Mouse (Mus musculus) MEL-GATA-1-ER (cell line): ENCODE measurements around the gene Lpcat3.
"Not testable (repeated sequence)": the region's sequence is repeated elsewhere in the genome, so short reads cannot be mapped to it uniquely, and the experiment has no call there.

Experiments
- DNase-seq: peaks from one replicate; pipeline ENCODE4 v3.0.0-alpha.2; 2012; ENCODE audit warnings: low read depth; ENCODE audit errors: extremely low read depth

Lpcat3 gene

GRCm38 (mm10) chr6:124676171-124676570 is 13.3 kb downstream of the Lpcat3 start:
- DNase-seq, result no peak

GRCm38 (mm10) chr6:124678769-124679168 is 15.9 kb downstream of the Lpcat3 start:
- DNase-seq, result no peak

GRCm38 (mm10) chr6:124679486-124679885 is 16.7 kb downstream of the Lpcat3 start:
- no peak for DNase-seq

- not testable (repeated sequence) for DNase-seq
Measured at GRCm38 (mm10) chr6:124682291-124682690, 19.5 kb downstream of the Lpcat3 start.

GRCm38 (mm10) chr6:124683591-124684417 is 21.0 kb downstream of the Lpcat3 start:
- peak; percentile 73 for DNase-seq

GRCm38 (mm10) chr6:124685606-124686386 is 23.0 kb downstream of the Lpcat3 start:
- peak; percentile 95 for DNase-seq

GRCm38 (mm10) chr6:124686644-124687043 is 23.8 kb downstream of the Lpcat3 start:
- not testable (repeated sequence) for DNase-seq

- DNase-seq, result no peak
Measured at GRCm38 (mm10) chr6:124688151-124688758, 25.4 kb downstream of the Lpcat3 start.

- no peak for DNase-seq
Measured at GRCm38 (mm10) chr6:124689011-124689410, 26.2 kb downstream of the Lpcat3 start.

GRCm38 (mm10) chr6:124690517-124690916 is 27.7 kb downstream of the Lpcat3 start:
- no peak for DNase-seq

GRCm38 (mm10) chr6:124693243-124693981 is 30.6 kb downstream of the Lpcat3 start:
- no peak for DNase-seq

- DNase-seq, result no peak
Measured at GRCm38 (mm10) chr6:124694166-124694955, 31.5 kb downstream of the Lpcat3 start.

- DNase-seq, result no peak
Measured at GRCm38 (mm10) chr6:124696441-124697150, 33.8 kb downstream of the Lpcat3 start.

GRCm38 (mm10) chr6:124698751-124699150 is 35.9 kb downstream of the Lpcat3 start:
- no peak for DNase-seq

- no peak for DNase-seq
Measured at GRCm38 (mm10) chr6:124699366-124699765, 36.5 kb downstream of the Lpcat3 start.

- no peak for DNase-seq
Measured at GRCm38 (mm10) chr6:124699962-124700610, 37.3 kb downstream of the Lpcat3 start.

- DNase-seq, result no peak
Measured at GRCm38 (mm10) chr6:124701338-124701737, 38.5 kb downstream of the Lpcat3 start.

- no peak for DNase-seq
Measured at GRCm38 (mm10) chr6:124702102-124702783, 39.4 kb downstream of the Lpcat3 start.

- DNase-seq, result no peak
Measured at GRCm38 (mm10) chr6:124702784-124703103, 39.9 kb downstream of the Lpcat3 start.
